Mouse (Mus musculus) intestine, postnatal 0 days (tissue): Measurements from ENCODE around the gene Ccdc116. TPM values are rescaled to one million over a fixed set of nuclear protein-coding genes. Genes with fewer than 3 reads are reported as not detected.

Experiments
- ATAC-seq: fragments of 200-750 bp; cut with Nextera tagmentation; 2 replicates; pipeline ENCODE4 v1.8.0; 2017; ENCODE audit warnings: mild to moderate bottlenecking, moderate TSS enrichment, moderate library complexity
- H3K27ac ChIP-seq: fragments of 300-500 bp; sonication (generic); 2 replicates; pipeline ENCODE4 v1.5.1; 2014; ENCODE audit warnings: mild to moderate bottlenecking, low read depth, low read length, moderate library complexity
- H3K27me3 ChIP-seq: fragments of 300-500 bp; sonication (generic); replicated peaks from 2 replicates; pipeline ENCODE4 v1.6.1; 2014; ENCODE audit warnings: low read length, mixed read lengths; ENCODE audit not compliant: control insufficient read depth, insufficient read depth
- H3K36me3 ChIP-seq: fragments of 300-500 bp; sonication (generic); 2 replicates; pipeline ENCODE4 v1.6.1; 2014; ENCODE audit warnings: mild to moderate bottlenecking, moderate library complexity; ENCODE audit not compliant: control insufficient read depth, insufficient read depth
- H3K4me1 ChIP-seq: fragments of 300-500 bp; sonication (generic); replicated peaks from 2 replicates; pipeline ENCODE4 v1.6.1; 2014; ENCODE audit warnings: antibody characterized with exemption, low read length, mixed read lengths; ENCODE audit not compliant: control insufficient read depth, insufficient read depth
- H3K4me2 ChIP-seq: fragments of 300-500 bp; sonication (generic); replicated peaks from 2 replicates; pipeline ENCODE4 v1.6.1; 2014; ENCODE audit warnings: low read depth, mild to moderate bottlenecking, moderate library complexity
- H3K4me3 ChIP-seq: fragments of 300-500 bp; sonication (generic); 2 replicates; pipeline ENCODE4 v1.5.1; 2014; ENCODE audit warnings: low read depth, low read length
- H3K9ac ChIP-seq: fragments of 300-500 bp; sonication (generic); 2 replicates; pipeline ENCODE4 v1.6.1; 2014; ENCODE audit warnings: mild to moderate bottlenecking, low read depth, low read length
- H3K9me3 ChIP-seq: fragments of 300-500 bp; sonication (generic); 2 replicates; pipeline ENCODE4 v1.6.1; 2016; ENCODE audit warnings: mixed run types; ENCODE audit not compliant: control insufficient read depth
- CTCF ChIP-seq: sonication (generic); IDR thresholded peaks from 2 replicates; pipeline ENCODE4 v1.5.1; 2016; ENCODE audit warnings: low read depth, mild to moderate bottlenecking, control low read depth, antibody characterized with exemption, moderate library complexity
- WGBS: fragments of 180-500 bp; shearing (Covaris S2); extraction: QIAGEN DNeasy Blood & Tissue Kit; methylation state at CpG from one replicate; pipeline ENCODE4 v1.1.7; 2014; 5-methylcytosine and 5-hydroxymethylcytosine counted together
- polyA plus RNA-seq: library from polyadenylated mRNA; unstranded; fragments of >200 nt; fragmentation: Nextera tagmentation; extraction: Ambion mirVana; gene quantifications from 2 replicates; pipeline ENCODE4 v1.2.1, GENCODE M21; 2015

Gene Ccdc116
- polyA plus RNA-seq, 1 experiment from 2014 or later, result 1.7 TPM

DNA sequence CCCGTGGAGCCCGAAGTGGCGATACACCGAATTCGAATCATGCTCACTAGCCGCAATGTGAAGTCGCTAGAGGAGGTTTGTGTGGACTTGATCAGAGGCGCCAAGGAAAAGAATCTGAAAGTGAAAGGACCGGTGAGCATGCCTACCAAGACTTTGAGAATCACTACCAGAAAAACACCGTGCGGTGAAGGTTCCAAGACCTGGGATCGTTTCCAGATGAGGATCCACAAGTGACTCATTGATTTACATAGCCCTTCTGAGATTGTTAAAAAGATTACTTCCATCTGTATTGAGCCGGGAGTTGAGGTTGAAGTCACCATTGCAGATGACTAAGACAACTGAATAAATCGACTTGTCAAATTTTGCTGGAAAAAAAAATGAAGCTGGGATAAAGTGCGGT lies 9.7 kb downstream of the Ccdc116 start:
- H3K4me2 ChIP-seq, result no peak overlapping the region

DNA sequence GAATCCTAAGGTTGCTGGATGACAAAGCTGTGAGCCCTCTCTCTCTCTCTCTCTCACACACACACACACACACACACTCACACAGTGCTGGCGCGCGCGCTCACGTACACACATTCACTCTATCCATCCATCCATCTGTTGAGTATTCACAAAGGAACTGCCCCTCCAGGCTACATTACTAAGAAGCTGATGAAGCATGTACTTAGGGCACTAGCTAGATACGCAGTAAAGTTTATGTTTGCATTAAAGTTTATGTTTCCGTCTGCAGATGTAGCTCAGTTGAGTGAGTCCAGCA lies 14.2 kb downstream of the Ccdc116 start:
- Histone ChIP-seq H3K4me3 (peak overlapping the region; percentile 76), H3K36me3 (no peaks in the 10 kb centered on the region), H3K27me3 (no peaks in the 10 kb centered on the region), H3K4me2 (peak overlapping the region; percentile 99), H3K9me3 (no peaks in the 10 kb centered on the region), H3K9ac (no peak overlapping the region), H3K4me1 (peaks cover 7% of the 10 kb centered on the region; the same call in 1 of the 2 replicates), H3K27ac (no peak overlapping the region)
- no peak for ATAC-seq
- no peak for TF ChIP-seq CTCF
- WGBS, result 18% methylated on average over 7 of the region's 7 CpGs

More for the DNA sequence above, 9.7 kb downstream of the Ccdc116 start:
- Histone ChIP-seq H3K36me3 (no peaks in the 10 kb centered on the region), H3K4me1 (no peaks in the 10 kb centered on the region), H3K9me3 (no peaks in the 10 kb centered on the region), H3K27me3 (no peaks in the 10 kb centered on the region), H3K4me3 (no peak overlapping the region), H3K9ac (no peak overlapping the region), H3K27ac (no peak overlapping the region)
- 83% methylated on average over 15 of the region's 15 CpGs for WGBS
- ATAC-seq, result no peak
- TF ChIP-seq CTCF, result no peak

GRCm38 (mm10) chr16:17132089-17132905 lies 14.7 kb downstream of the Ccdc116 start, which contains the start of gene Sdf2l1:
Sdf2l1 (minus strand) TSS chr16:17132383.
- peak; percentile 63 for TF ChIP-seq CTCF
- no peaks in the 10 kb centered on the region for H3K9me3 ChIP-seq
- H3K4me3 ChIP-seq, result peak within 1 kb of the TSS; percentile 76
- H3K4me1 ChIP-seq, result peaks cover 7% of the 10 kb centered on the region; the same call in 1 of the 2 replicates
- 0% methylated on average over 46 of the region's 47 CpGs for WGBS
- no peaks in the 10 kb centered on the region for H3K27me3 ChIP-seq
- ATAC-seq, result peak; percentile 98
- peak within 1 kb of the TSS; percentile 54; the same call in 1 of the 2 replicates for H3K27ac ChIP-seq
- peak within 1 kb of the TSS; percentile 63 for H3K9ac ChIP-seq
- H3K4me2 ChIP-seq, result peak within 1 kb of the TSS; percentile 99
- no peaks in the 10 kb centered on the region for H3K36me3 ChIP-seq

DNA sequence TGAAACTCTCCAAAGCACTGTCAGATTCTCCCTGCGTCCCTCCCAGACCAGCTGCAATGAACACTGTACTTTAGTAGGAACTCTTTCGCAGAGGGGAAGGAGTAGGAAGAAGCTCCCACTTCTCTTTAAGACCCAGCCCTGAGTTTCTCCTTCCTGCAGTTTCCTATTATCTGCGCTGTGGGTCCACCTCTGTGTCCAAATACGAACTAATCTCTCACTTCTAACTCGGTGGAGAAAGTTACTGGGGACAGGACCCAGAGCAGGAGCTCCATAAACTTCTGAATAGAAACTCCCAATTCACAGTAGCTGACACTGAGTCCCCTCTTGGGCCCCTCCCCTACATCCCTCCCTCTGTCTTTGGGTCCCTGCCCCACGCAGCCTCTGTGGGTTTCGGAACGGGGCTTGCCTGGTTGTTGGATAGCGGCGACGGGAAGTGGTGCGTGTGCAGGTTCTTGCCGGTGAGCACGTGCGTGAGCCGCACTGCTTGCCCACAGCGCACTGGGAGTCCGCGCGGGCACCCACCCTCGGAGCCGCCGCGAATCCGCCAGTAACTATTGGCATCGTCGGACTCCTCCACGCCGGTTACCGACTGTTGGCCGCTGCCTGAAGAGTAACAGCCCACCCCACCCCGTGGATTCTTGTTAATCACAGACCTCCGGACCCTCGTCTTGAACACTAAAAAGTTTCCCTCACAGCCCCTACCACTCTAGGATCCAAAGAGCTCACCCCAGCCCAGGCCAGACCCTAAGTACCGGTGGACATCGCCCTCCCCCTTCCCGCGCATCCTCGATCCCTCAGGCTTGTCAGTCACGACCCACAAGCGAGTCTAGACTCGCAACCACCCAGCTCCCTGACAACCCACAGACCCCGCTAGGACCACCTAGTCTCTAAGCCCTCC lies 15.6 kb downstream of the Ccdc116 start:
- H3K9ac ChIP-seq, result peak overlapping the region; percentile 63
- peak overlapping the region; percentile 99 for H3K4me2 ChIP-seq
- H3K4me3 ChIP-seq, result peak overlapping the region; percentile 76
- no peaks in the 10 kb centered on the region for H3K27me3 ChIP-seq
- H3K4me1 ChIP-seq, result peaks cover 7% of the 10 kb centered on the region; the same call in 1 of the 2 replicates
- H3K9me3 ChIP-seq, result no peaks in the 10 kb centered on the region
- WGBS, result 4% methylated on average over 43 of the region's 43 CpGs
- no peaks in the 10 kb centered on the region for H3K36me3 ChIP-seq
- H3K27ac ChIP-seq, result peak overlapping the region; percentile 54; the same call in 1 of the 2 replicates
- ATAC-seq, result no peak; the same call in 1 of the 2 replicates
- no peak for TF ChIP-seq CTCF

- no peak for ATAC-seq
- peak; percentile 92 for TF ChIP-seq CTCF
- Histone ChIP-seq H3K4me1 (peaks cover 15% of the 10 kb centered on the region), H3K9me3 (no peaks in the 10 kb centered on the region), H3K4me2 (no peak overlapping the region), H3K27me3 (no peaks in the 10 kb centered on the region), H3K36me3 (peaks cover 5% of the 10 kb centered on the region; the same call in 1 of the 2 replicates), H3K9ac (no peak overlapping the region), H3K4me3 (no peak overlapping the region), H3K27ac (no peak overlapping the region)
- WGBS, result 87% methylated on average over 1 of the region's 1 CpGs
Measured at GRCm38 (mm10) chr16:17127292-17127691, 19.7 kb downstream of the Ccdc116 start.
